Mouse (Mus musculus) cerebellum, postnatal 4 days (tissue): ENCODE data around the gene Fars2.

Experiments
- DNase-seq, 2 experiments: peaks; one replicate each; pipeline ENCODE4 v3.0.0; 2022; ENCODE audit warnings: low spot score in 2 of 2, mixed read lengths in 1 of 2

Gene Fars2

GRCm38 (mm10) chr13:36731931-36732461 lies 614.8 kb downstream of the Fars2 start:
- DNase-seq = no peak

- no peak for DNase-seq
These were observed 615.8 kb downstream of the Fars2 start for GRCm38 (mm10) chr13:36732891-36733490.

GRCm38 (mm10) chr13:36733566-36733965 lies 616.4 kb downstream of the Fars2 start:
- no peak for DNase-seq

GRCm38 (mm10) chr13:36733989-36734690 lies 616.9 kb downstream of the Fars2 start:
- DNase-seq = no peak

GRCm38 (mm10) chr13:36734731-36735571 lies 617.7 kb downstream of the Fars2 start, which contains the start of gene Nrn1:
Gene Nrn1, minus strand, starts transcription at chr13:36735131.
- peak in 1 of 2 experiments; percentile 64 for DNase-seq

- DNase-seq = peak; percentile 41 to 87
These were observed 618.8 kb downstream of the Fars2 start for GRCm38 (mm10) chr13:36735901-36736618.

GRCm38 (mm10) chr13:36736619-36736996 lies 619.4 kb downstream of the Fars2 start:
- DNase-seq = no peak

GRCm38 (mm10) chr13:36750056-36750455 lies 632.8 kb downstream of the Fars2 start:
- DNase-seq = peak in 1 of 2 experiments; percentile 10

- no peak for DNase-seq
These were observed 634.6 kb downstream of the Fars2 start for GRCm38 (mm10) chr13:36751861-36752260.

GRCm38 (mm10) chr13:36766801-36767200 lies 649.6 kb downstream of the Fars2 start:
- no peak for DNase-seq
